Mouse (Mus musculus): ENCODE data around the gene Ube2v1. TPM values are rescaled to one million over a fixed set of nuclear protein-coding genes. Genes with fewer than 3 reads are reported as not detected.

The Ube2v1 gene
- total and polyA plus RNA-seq, 2 experiments from 2014 or later, result 161 to 369 TPM

DNA sequence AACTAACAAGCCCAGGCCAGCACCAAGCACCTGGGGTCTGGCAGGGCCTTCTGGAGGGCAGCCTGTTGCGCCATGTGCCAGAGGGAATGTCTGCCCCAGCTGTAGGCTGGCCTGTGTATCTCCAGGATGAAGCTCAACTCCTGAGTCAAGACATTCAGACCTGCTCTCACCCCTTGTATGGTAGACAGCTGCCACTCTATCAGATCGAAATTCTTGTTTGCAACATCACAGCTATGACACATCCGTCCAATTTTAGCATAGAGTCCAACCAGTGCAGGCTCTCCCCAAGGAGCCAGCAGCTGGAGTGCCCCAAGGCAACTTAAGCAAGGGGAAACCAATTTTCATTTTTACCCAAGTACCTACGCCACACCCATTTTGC, 25.2 kb downstream of the Ube2v1 start:
- H3K27ac ChIP-seq (ENCODE audit: low read depth, low read length), result no peak overlapping the region
- no peak overlapping the region for H3K4me2 ChIP-seq (ENCODE audit: low read depth)
- H3K9me3 ChIP-seq (ENCODE audit: low read length), result no peaks in the 10 kb centered on the region
- no peak overlapping the region for H3K9ac ChIP-seq
- WGBS, result 90% methylated on average over 4 of the region's 4 CpGs
- DNase-seq (no peak), ATAC-seq (no peak)
- H3K4me3 ChIP-seq (ENCODE audit: low read depth, low read length), result no peak overlapping the region
- H3K36me3 ChIP-seq (ENCODE audit: insufficient read depth), result peaks cover 18% of the 10 kb centered on the region
- H3K4me1 ChIP-seq (ENCODE audit: insufficient read depth), result no peaks in the 10 kb centered on the region
- TF ChIP-seq CTCF (IDR thresholded peaks at IDR 0.05; ENCODE audit: low read depth), result no peak
- H3K27me3 ChIP-seq (ENCODE audit: insufficient read depth, low read length), result no peaks in the 10 kb centered on the region

DNA sequence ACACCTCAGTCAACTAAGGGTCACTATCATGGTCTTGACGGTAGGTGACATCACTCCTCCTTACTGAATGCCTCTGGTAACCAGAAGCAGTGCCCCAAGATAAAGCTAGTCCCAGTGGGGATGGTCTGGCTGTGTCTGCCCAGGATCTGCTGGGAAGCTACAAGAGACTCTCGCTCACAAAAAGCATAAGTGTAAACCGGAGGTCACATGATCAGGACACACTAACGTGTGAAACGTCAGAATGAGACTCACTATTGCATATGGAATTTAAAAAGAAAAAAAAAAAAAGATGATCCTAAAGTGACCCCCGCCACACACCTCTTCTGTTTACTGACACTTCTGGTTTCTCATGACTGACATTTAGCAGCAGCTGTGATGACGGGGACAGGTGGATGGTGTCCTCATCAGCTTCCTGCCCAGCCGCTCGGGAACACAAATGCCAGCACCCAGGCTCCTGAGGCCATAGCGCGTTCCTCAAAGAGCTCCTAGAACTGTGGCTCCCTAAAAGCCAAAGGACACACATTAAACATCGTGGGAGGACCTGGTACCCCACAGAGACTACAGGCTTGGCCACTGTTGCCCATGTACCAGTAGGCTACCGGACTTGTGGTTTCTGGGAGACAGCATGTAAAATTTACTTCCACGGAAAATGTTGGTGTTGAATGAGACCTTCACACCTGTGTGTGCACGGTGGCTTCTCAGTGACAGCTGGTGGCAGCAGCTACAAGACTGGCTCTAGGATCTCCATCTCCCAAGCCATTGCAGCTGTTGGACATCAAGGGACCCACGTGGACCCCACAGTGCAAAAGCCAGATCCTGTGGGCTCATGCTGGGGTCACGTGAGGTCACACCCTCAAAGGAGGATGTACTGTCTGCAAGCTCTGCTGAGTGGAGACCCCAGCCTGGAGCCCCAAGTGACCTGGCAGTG, 25.8 kb downstream of the Ube2v1 start:
- no peak for TF ChIP-seq CTCF (IDR thresholded peaks at IDR 0.05; ENCODE audit: low read depth)
- Histone ChIP-seq H3K4me2 (ENCODE audit: low read depth) (no peak overlapping the region), H3K36me3 (ENCODE audit: insufficient read depth) (peaks cover 18% of the 10 kb centered on the region), H3K4me1 (ENCODE audit: insufficient read depth) (no peaks in the 10 kb centered on the region), H3K9ac (no peak overlapping the region), H3K4me3 (ENCODE audit: low read depth, low read length) (no peak overlapping the region), H3K27me3 (ENCODE audit: insufficient read depth, low read length) (no peaks in the 10 kb centered on the region), H3K9me3 (ENCODE audit: low read length) (no peaks in the 10 kb centered on the region), H3K27ac (ENCODE audit: low read depth, low read length) (no peak overlapping the region)
- ATAC-seq, result no peak
- 77% methylated on average over 17 of the region's 17 CpGs for WGBS
- no peak for DNase-seq

DNA sequence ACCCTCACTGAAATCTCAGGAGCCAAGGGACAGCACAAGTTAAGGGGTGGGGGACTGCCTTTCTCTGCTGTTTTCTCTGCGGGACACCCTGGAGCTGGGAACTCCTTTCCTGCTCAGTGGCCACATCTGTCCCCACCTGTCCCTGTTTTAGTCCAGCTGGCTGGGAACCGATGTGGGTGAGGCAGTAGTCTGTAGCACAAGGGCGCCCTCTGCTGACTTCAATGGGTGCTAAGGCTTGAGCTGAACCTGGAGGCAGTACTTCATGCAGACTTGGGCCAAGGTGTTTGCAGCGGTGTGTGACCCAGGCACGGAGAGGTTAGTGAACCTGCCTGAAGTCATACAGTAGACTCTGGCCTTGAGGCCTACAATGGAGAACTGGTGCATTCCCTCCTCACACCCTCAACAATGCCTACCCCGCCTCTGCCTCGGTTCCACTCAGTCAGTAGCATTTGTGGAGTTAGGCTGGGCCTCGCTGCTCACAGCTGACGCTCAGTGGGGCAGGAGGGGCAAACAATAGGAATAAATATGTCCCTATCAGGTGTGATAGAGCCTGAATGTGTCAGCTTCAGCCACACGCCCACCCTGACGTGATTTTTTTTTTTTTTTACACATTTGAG, 26.6 kb downstream of the Ube2v1 start:
- peak; percentile 85 for ATAC-seq
- Histone ChIP-seq H3K27me3 (ENCODE audit: insufficient read depth, low read length) (no peaks in the 10 kb centered on the region), H3K4me2 (ENCODE audit: low read depth) (no peak overlapping the region), H3K4me3 (ENCODE audit: low read depth, low read length) (no peak overlapping the region), H3K9me3 (ENCODE audit: low read length) (no peaks in the 10 kb centered on the region), H3K27ac (ENCODE audit: low read depth, low read length) (no peak overlapping the region), H3K36me3 (ENCODE audit: insufficient read depth) (peaks cover 18% of the 10 kb centered on the region), H3K9ac (no peak overlapping the region), H3K4me1 (ENCODE audit: insufficient read depth) (no peaks in the 10 kb centered on the region)
- peak; percentile 96 for TF ChIP-seq CTCF (IDR thresholded peaks at IDR 0.05; ENCODE audit: low read depth)
- peak; percentile 84 for DNase-seq
- WGBS, result 26% methylated on average over 11 of the region's 11 CpGs

DNA sequence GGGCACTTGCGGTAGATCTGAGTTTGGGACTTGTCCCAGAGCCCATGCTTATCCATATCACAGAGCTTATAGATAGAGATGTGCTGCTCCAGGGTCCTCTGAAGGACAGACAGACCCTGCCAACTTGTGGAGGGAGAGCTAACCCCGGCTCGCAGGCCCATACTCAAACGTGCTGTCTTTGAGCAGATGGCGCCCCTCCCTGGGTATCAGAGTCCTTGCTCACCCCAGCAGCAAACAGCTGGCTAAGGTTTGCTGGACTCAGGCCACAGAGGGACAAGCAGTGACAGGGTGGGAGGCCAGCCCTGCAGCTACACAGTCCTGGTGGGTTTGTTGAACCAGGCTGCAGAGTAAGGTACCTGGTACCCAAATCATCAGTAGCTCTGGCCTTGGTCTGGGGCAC, 28.9 kb downstream of the Ube2v1 start:
- H3K4me3 ChIP-seq (ENCODE audit: low read depth, low read length), result no peak overlapping the region
- H3K4me2 ChIP-seq (ENCODE audit: low read depth), result no peak overlapping the region
- DNase-seq (no peak), ATAC-seq (no peak)
- no peak overlapping the region for H3K27ac ChIP-seq (ENCODE audit: low read depth, low read length)
- H3K4me1 ChIP-seq (ENCODE audit: insufficient read depth), result no peaks in the 10 kb centered on the region
- TF ChIP-seq CTCF (IDR thresholded peaks at IDR 0.05; ENCODE audit: low read depth), result peak; percentile 14; the same call in 1 of the 2 replicates
- peaks cover 6% of the 10 kb centered on the region; the same call in 1 of the 2 replicates for H3K36me3 ChIP-seq (ENCODE audit: insufficient read depth)
- no peaks in the 10 kb centered on the region for H3K27me3 ChIP-seq (ENCODE audit: insufficient read depth, low read length)
- H3K9me3 ChIP-seq (ENCODE audit: low read length), result no peaks in the 10 kb centered on the region
- WGBS, result 50% methylated on average over 5 of the region's 5 CpGs
- H3K9ac ChIP-seq, result no peak overlapping the region

GRCm38 (mm10) chr2:167602364-167602763, 29.5 kb downstream of the Ube2v1 start:
- Histone ChIP-seq H3K9me3 (ENCODE audit: low read length) (no peaks in the 10 kb centered on the region), H3K9ac (no peak overlapping the region), H3K27ac (ENCODE audit: low read depth, low read length) (no peak overlapping the region), H3K4me1 (ENCODE audit: insufficient read depth) (no peaks in the 10 kb centered on the region), H3K36me3 (ENCODE audit: insufficient read depth) (peaks cover 4% of the 10 kb centered on the region; the same call in 1 of the 2 replicates), H3K4me3 (ENCODE audit: low read depth, low read length) (no peak overlapping the region), H3K4me2 (ENCODE audit: low read depth) (no peak overlapping the region), H3K27me3 (ENCODE audit: insufficient read depth, low read length) (no peaks in the 10 kb centered on the region)
- TF ChIP-seq CTCF (IDR thresholded peaks at IDR 0.05; ENCODE audit: low read depth), result no peak
- no peak for ATAC-seq
- DNase-seq, result no peak
- 78% methylated on average over 2 of the region's 2 CpGs for WGBS

- DNase-seq (no peak), ATAC-seq (no peak)
- 76% methylated on average over 8 of the region's 8 CpGs for WGBS
- Histone ChIP-seq H3K4me2 (ENCODE audit: low read depth) (no peak overlapping the region), H3K9ac (no peak overlapping the region), H3K27me3 (ENCODE audit: insufficient read depth, low read length) (no peaks in the 10 kb centered on the region), H3K4me3 (ENCODE audit: low read depth, low read length) (no peak overlapping the region), H3K9me3 (ENCODE audit: low read length) (no peaks in the 10 kb centered on the region), H3K27ac (ENCODE audit: low read depth, low read length) (no peak overlapping the region), H3K4me1 (ENCODE audit: insufficient read depth) (no peaks in the 10 kb centered on the region), H3K36me3 (ENCODE audit: insufficient read depth) (no peaks in the 10 kb centered on the region)
- no peak for TF ChIP-seq CTCF (IDR thresholded peaks at IDR 0.05; ENCODE audit: low read depth)
Observed at GRCm38 (mm10) chr2:167600481-167600995, 31.4 kb downstream of the Ube2v1 start.

DNA sequence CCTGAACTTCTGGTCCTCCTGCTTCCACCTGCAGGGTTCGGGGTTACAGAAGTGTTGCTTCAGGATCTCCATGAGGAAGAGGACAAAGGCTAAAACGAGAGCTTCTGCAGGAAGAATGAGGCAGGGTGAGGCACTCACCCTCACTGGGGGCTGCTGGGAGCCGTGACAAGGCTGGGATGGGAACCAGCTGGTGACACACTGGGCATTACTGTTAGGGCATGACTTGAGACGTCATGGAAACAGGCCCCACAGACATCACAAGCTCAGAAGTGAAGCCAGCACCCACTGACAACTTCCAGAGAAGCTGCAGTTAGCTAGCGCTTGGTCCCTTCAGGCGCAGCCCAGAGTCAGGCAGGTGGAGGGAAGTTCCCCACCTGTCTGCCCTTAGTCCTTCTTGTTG, 32.0 kb downstream of the Ube2v1 start:
- TF ChIP-seq CTCF (IDR thresholded peaks at IDR 0.05; ENCODE audit: low read depth), result no peak
- DNase-seq (no peak), ATAC-seq (no peak)
- WGBS, result 63% methylated on average over 6 of the region's 6 CpGs
- Histone ChIP-seq H3K27ac (ENCODE audit: low read depth, low read length) (no peak overlapping the region), H3K27me3 (ENCODE audit: insufficient read depth, low read length) (no peaks in the 10 kb centered on the region), H3K36me3 (ENCODE audit: insufficient read depth) (no peaks in the 10 kb centered on the region), H3K4me3 (ENCODE audit: low read depth, low read length) (no peak overlapping the region), H3K4me1 (ENCODE audit: insufficient read depth) (no peaks in the 10 kb centered on the region), H3K9ac (no peak overlapping the region), H3K4me2 (ENCODE audit: low read depth) (no peak overlapping the region), H3K9me3 (ENCODE audit: low read length) (no peaks in the 10 kb centered on the region)
